Mouse (Mus musculus) cerebellum, adult 2 months (tissue): ENCODE data around the gene Pcbp1.

Experiments
- CTCF ChIP-seq: fragments of 200-500 bp; IDR thresholded peaks from 2 replicates; pipeline ENCODE4 v1.5.1; 2011; ENCODE audit warnings: low read depth, mild to moderate bottlenecking, control low read depth, low read length, moderate library complexity, borderline replicate concordance; ENCODE audit not compliant: insufficient read depth
- POLR2A ChIP-seq: fragments of 200-500 bp; IDR thresholded peaks from 2 replicates; pipeline ENCODE4 v1.6.1; 2011; ENCODE audit warnings: low read length, control low read depth, borderline replicate concordance; ENCODE audit not compliant: insufficient read depth

GRCm38 (mm10) chr6:86543869-86544268 lies 17.7 kb upstream of the Pcbp1 start:
- TF ChIP-seq POLR2A: no peak
- no peak for TF ChIP-seq CTCF
